Mouse (Mus musculus) thymus, adult 2 months (tissue): ENCODE measurements around the gene Map3k21.

Experiments
- CTCF ChIP-seq: fragments of 200-500 bp; IDR thresholded peaks from 2 replicates; pipeline ENCODE4 v1.5.1; 2012; ENCODE audit warnings: mild to moderate bottlenecking, control low read depth, low read length, moderate library complexity, borderline replicate concordance; ENCODE audit not compliant: control insufficient read depth, poor library complexity, insufficient read depth; ENCODE audit errors: extremely low read depth
- POLR2A ChIP-seq: fragments of 200-500 bp; IDR thresholded peaks from 2 replicates; pipeline ENCODE4 v1.6.1; 2012; ENCODE audit warnings: mild to moderate bottlenecking, low read length, control low read depth, moderate library complexity; ENCODE audit not compliant: control insufficient read depth, poor library complexity, insufficient read depth; ENCODE audit errors: extremely low read depth

DNA sequence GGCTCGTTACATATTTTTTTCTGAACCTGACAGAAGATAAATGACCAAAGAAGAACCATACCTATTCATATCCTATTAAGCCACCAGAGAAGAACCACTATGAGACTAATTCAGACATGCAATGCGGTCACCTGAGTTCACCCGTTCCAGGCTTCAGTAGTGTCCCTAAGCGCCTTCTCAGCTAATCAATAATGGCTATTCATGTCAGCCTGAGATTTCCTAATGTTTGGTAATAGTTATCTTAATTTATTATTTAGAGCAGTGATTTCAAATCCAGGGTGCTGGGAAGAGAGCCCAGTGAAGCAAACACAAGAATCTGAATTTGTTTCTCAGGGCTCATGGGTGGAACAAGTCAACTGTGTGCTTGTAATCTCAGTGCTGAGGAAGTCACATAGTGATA is 73.9 kb downstream of the Map3k21 start:
- TF ChIP-seq CTCF (no peak), POLR2A (no peak)
